Mouse (Mus musculus) kidney, adult 2 months (tissue): ENCODE measurements around the gene Atp2b2.

ENCODE experiments used
- CTCF ChIP-seq: fragments of 200-500 bp; conservative IDR thresholded peaks from 2 replicates; pipeline ENCODE4 v1.5.1; 2011; ENCODE audit warnings: low read depth, mild to moderate bottlenecking, control low read depth, low read length, moderate library complexity, mixed read lengths; ENCODE audit not compliant: insufficient read depth, insufficient read length
- POLR2A ChIP-seq: fragments of 200-500 bp; IDR thresholded peaks from one replicate; pipeline ENCODE4 v1.6.1; 2011; ENCODE audit warnings: low read depth, low read length, control low read depth

- TF ChIP-seq CTCF (no peak), POLR2A (no peak)
Observed at GRCm38 (mm10) chr6:113860735-113861374, 181.6 kb downstream of the Atp2b2 start.
